ENCODE assay signal across 8 mouse cellular contexts in genomic region chr12:108794979-108795537, GRCm38 (mm10). TPM values are rescaled to one million over a fixed set of nuclear protein-coding genes. Genes with fewer than 3 reads are reported as not detected.
DNase-seq lines count a peak whose midpoint lies in the region; ATAC-seq and TF ChIP-seq lines count a peak whose summit lies in the region.

No protein-coding gene starts in this region.

- DNase-seq in CD4-positive, CD25-positive, alpha-beta regulatory T cell, adult 2 months (ENCODE audit: low read depth, low spot score), result peak; percentile 22
- DNase-seq in 3T3-L1 (ENCODE audit: low read depth, low spot score), result peak; percentile 63
- DNase-seq in limb, embryonic 14.5 days (ENCODE audit: low spot score), result peak; percentile 16
- DNase-seq in thymus, postnatal 14 days, result no peak
- no peak for DNase-seq in thymus, adult 2 months

- H3K9ac ChIP-seq in limb, embryonic 14.5 days (ENCODE audit: low read depth, low read length, severe bottlenecking), result peak overlapping the region; percentile 90

- H3K4me2 ChIP-seq in limb, embryonic 14.5 days (replicated peaks; ENCODE audit: low read depth, low read length, severe bottlenecking), result peak overlapping the region; percentile 72

- no peaks in the 10 kb centered on the region; the same call in none of the 2 replicates for H3K4me1 ChIP-seq in embryonic fibroblast, embryonic 13.5 days (ENCODE audit: control insufficient read depth, insufficient read depth, low read length)
- peaks cover 11% of the 10 kb centered on the region for H3K4me1 ChIP-seq in limb, embryonic 14.5 days (ENCODE audit: control insufficient read depth, insufficient read depth, low read length)
- H3K4me1 ChIP-seq in small intestine, adult 2 months (ENCODE audit: control insufficient read depth, insufficient read depth, insufficient read length, low read length), result peaks cover 4% of the 10 kb centered on the region; the same call in 1 of the 2 replicates
- 0 out of 2 replicates have a peak, but pooled peaks cover 2% of the 10 kb centered on the region for H3K4me1 ChIP-seq in thymus, adult 2 months (replicated peaks; ENCODE audit: control insufficient read depth, insufficient read depth, low read length)

- H3K36me3 ChIP-seq in limb, embryonic 14.5 days (ENCODE audit: control insufficient read depth, insufficient read depth, low read length), result no peaks in the 10 kb centered on the region; the same call in 1 of the 2 replicates
- H3K36me3 ChIP-seq in small intestine, adult 2 months (ENCODE audit: control insufficient read depth, insufficient read depth, low read length), result 0 out of 2 replicates have a peak, but pooled peaks cover 2% of the 10 kb centered on the region
- no peaks in the 10 kb centered on the region for H3K36me3 ChIP-seq in thymus, adult 2 months (ENCODE audit: control insufficient read depth, insufficient read depth, low read length)

- H3K4me3 ChIP-seq in embryonic fibroblast, embryonic 13.5 days (ENCODE audit: insufficient read depth, low read length), result peak overlapping the region; percentile 82
- peak overlapping the region; percentile 99 for H3K4me3 ChIP-seq in limb, embryonic 14.5 days (replicated peaks; ENCODE audit: low read length)
- H3K4me3 ChIP-seq in small intestine, adult 2 months (ENCODE audit: low read depth, low read length), result peak overlapping the region; percentile 84; the same call in 1 of the 2 replicates
- no peak overlapping the region for H3K4me3 ChIP-seq in thymus, adult 2 months (ENCODE audit: control insufficient read depth, insufficient read depth, low read length)

- WGBS in limb, embryonic 14.5 days, result 19% methylated on average over 9 of the region's 9 CpGs
- 2% methylated on average over 9 of the region's 9 CpGs for WGBS in small intestine, adult 2 months
- 5% methylated on average over 9 of the region's 9 CpGs for WGBS in thymus, adult 2 months

- H3K27ac ChIP-seq in embryonic fibroblast, embryonic 13.5 days (ENCODE audit: insufficient read depth, low read length), result peak overlapping the region; percentile 66; the same call in 1 of the 2 replicates
- H3K27ac ChIP-seq in limb, embryonic 14.5 days (replicated peaks; ENCODE audit: low read depth, low read length), result peak overlapping the region; percentile 98
- peak overlapping the region; percentile 77 for H3K27ac ChIP-seq in small intestine, adult 2 months (ENCODE audit: insufficient read depth, low read depth, low read length)
- no peak overlapping the region; the same call in 1 of the 2 replicates for H3K27ac ChIP-seq in thymus, adult 2 months (ENCODE audit: control insufficient read depth, insufficient read depth, low read length)

- H3K27me3 ChIP-seq in limb, embryonic 14.5 days (ENCODE audit: control insufficient read depth, insufficient read depth, low read length), result no peaks in the 10 kb centered on the region
- no peaks in the 10 kb centered on the region for H3K27me3 ChIP-seq in small intestine, adult 2 months (ENCODE audit: control insufficient read depth, insufficient read depth, low read length)
- no peaks in the 10 kb centered on the region for H3K27me3 ChIP-seq in thymus, adult 2 months (ENCODE audit: control insufficient read depth, insufficient read depth, low read length)

- no peaks in the 10 kb centered on the region for H3K9me3 ChIP-seq in limb, embryonic 14.5 days (ENCODE audit: control insufficient read depth, low read length)

- no peak for TF ChIP-seq CTCF in embryonic fibroblast, embryonic 13.5 days (IDR thresholded peaks at IDR 0.05; ENCODE audit: borderline replicate concordance, insufficient read depth, low read length)
- TF ChIP-seq CTCF in small intestine, adult 2 months (IDR thresholded peaks at IDR 0.05; ENCODE audit: extremely low read depth, insufficient read length, insufficient replicate concordance, low read depth, low read length), result no peak
- TF ChIP-seq CTCF in thymus, adult 2 months (IDR thresholded peaks at IDR 0.05; ENCODE audit: borderline replicate concordance, control insufficient read depth, extremely low read depth, insufficient read depth, low read length, poor library complexity), result no peak

- ATAC-seq in CD4-positive, CD25-positive, alpha-beta regulatory T cell, adult 4 months, result no peak
- ATAC-seq in limb, embryonic 14.5 days (ENCODE audit: low FRiP score, low read depth), result no peak

- TF ChIP-seq POLR2A in embryonic fibroblast, embryonic 13.5 days (IDR thresholded peaks at IDR 0.05; ENCODE audit: low read depth, low read length), result no peak
- TF ChIP-seq POLR2A in limb, embryonic 14.5 days (IDR thresholded peaks at IDR 0.05; ENCODE audit: borderline replicate concordance, extremely low read depth, insufficient read depth, insufficient read length), result no peak
- TF ChIP-seq POLR2A in small intestine, adult 2 months (IDR thresholded peaks at IDR 0.05; ENCODE audit: low read depth, low read length), result no peak
- no peak for TF ChIP-seq POLR2A in thymus, adult 2 months (IDR thresholded peaks at IDR 0.05; ENCODE audit: control insufficient read depth, extremely low read depth, insufficient read depth, low read length, poor library complexity)

RNA-seq across cellular contexts. Expression of gene Yy1, which starts 2.3 kb away (rescaled TPM):
- 10 to 100 TPM; 12.7 to 17.1 TPM for polyA plus RNA-seq in CD4-positive, CD25-positive, alpha-beta regulatory T cell, adult 4 months (2017; shearing (Covaris generic))
- polyA plus RNA-seq in embryonic fibroblast, embryonic 13.5 days (2011; ENCODE audit: insufficient read length, low read depth, missing spikeins), result 71.2 and 73.8 TPM in 2 replicates
- polyA plus RNA-seq in limb, embryonic 14.5 days (2012; rRNA removed), result 32.2 and 35.4 TPM in 2 replicates
- 22.2 and 24.0 TPM in 2 replicates for polyA plus RNA-seq in limb, embryonic 14.5 days (2014; fragmentation: Nextera tagmentation; extraction: Ambion mirVana)
- 10.5 and 22.4 TPM in 2 replicates for polyA plus RNA-seq in small intestine, adult 2 months (2012; rRNA removed)
- polyA plus RNA-seq in thymus, adult 2 months (2012; rRNA removed), result 37.8 and 48.3 TPM in 2 replicates

RNA-seq across cellular contexts. Expression of gene Slc25a29, which starts 40.6 kb away (rescaled TPM):
- 1 to 10 TPM; 3.0 to 3.8 TPM for polyA plus RNA-seq in CD4-positive, CD25-positive, alpha-beta regulatory T cell, adult 4 months (2017; shearing (Covaris generic))
- polyA plus RNA-seq in embryonic fibroblast, embryonic 13.5 days (2011; ENCODE audit: insufficient read length, low read depth, missing spikeins), result 1.5 and 1.6 TPM in 2 replicates
- polyA plus RNA-seq in limb, embryonic 14.5 days (2012; rRNA removed), result 9.8 and 14.5 TPM in 2 replicates
- polyA plus RNA-seq in limb, embryonic 14.5 days (2014; fragmentation: Nextera tagmentation; extraction: Ambion mirVana), result 10.9 and 12.6 TPM in 2 replicates
- 4.0 and 4.9 TPM in 2 replicates for polyA plus RNA-seq in small intestine, adult 2 months (2012; rRNA removed)
- polyA plus RNA-seq in thymus, adult 2 months (2012; rRNA removed), result 20.4 and 24.4 TPM in 2 replicates

RNA-seq across cellular contexts. Expression of gene Slc25a47, which starts 40.8 kb away (rescaled TPM):
- polyA plus RNA-seq in CD4-positive, CD25-positive, alpha-beta regulatory T cell, adult 4 months (2017; shearing (Covaris generic)), result 1 to 10 TPM; 1.2 to 2.6 TPM
- polyA plus RNA-seq in embryonic fibroblast, embryonic 13.5 days (2011; ENCODE audit: insufficient read length, low read depth, missing spikeins), result 6.6 and 8.6 TPM in 2 replicates
- polyA plus RNA-seq in limb, embryonic 14.5 days (2012; rRNA removed), result 24.2 and 41.5 TPM in 2 replicates
- 13.9 and 19.1 TPM in 2 replicates for polyA plus RNA-seq in limb, embryonic 14.5 days (2014; fragmentation: Nextera tagmentation; extraction: Ambion mirVana)
- polyA plus RNA-seq in small intestine, adult 2 months (2012; rRNA removed), result 6.4 and 7.9 TPM in 2 replicates
- polyA plus RNA-seq in thymus, adult 2 months (2012; rRNA removed), result 26.1 and 28.2 TPM in 2 replicates

Comparison
In these comparisons a context has a peak if more than half of its experiments do, and no peak if none do; other contexts are left out.
1. DNase-seq: peak in CD4-positive, CD25-positive, alpha-beta regulatory T cell, adult 2 months (single experiment), 3T3-L1 (single experiment) and limb, embryonic 14.5 days (single experiment); none in thymus, postnatal 14 days (single experiment) and thymus, adult 2 months (single experiment).